Mouse (Mus musculus) erythroid progenitor cell, adult 5-6 weeks (primary cell): ENCODE data around the gene Dcun1d2. TPM values are rescaled to one million over a fixed set of nuclear protein-coding genes. Genes with fewer than 3 reads are reported as not detected.

Experiments
- ATAC-seq: replicated peaks from 2 replicates; pipeline ENCODE4 v1.8.0; 2016; ENCODE audit warnings: moderate number of reproducible peaks, mild to moderate bottlenecking, moderate TSS enrichment, inconsistent platforms; ENCODE audit not compliant: poor library complexity, low FRiP score, severe bottlenecking
- total RNA-seq, 2 experiments: library from RNA; stranded (forward) in 1 of 2; stranded (reverse) in 1 of 2; fragments of 150-400 nt in 1 of 2; fragments of 186-747, 209-891 nt in 1 of 2; gene quantifications; 2 replicates each; pipeline versions ENCODE4 v1.2.3 to v1.2.4; 2015 to 2017; ENCODE audit warnings: low replicate concordance in 2 of 2

Dcun1d2 gene
- total RNA-seq, 2 experiments from 2014 or later = 13.0 to 15.8 TPM

GRCm38 (mm10) chr8:13267566-13267965 is 20.4 kb downstream of the Dcun1d2 start:
- ATAC-seq = no peak

- ATAC-seq = no peak
These were observed 24.6 kb downstream of the Dcun1d2 start for GRCm38 (mm10) chr8:13263376-13263775.

- ATAC-seq = peak; percentile 72
These were observed 33.9 kb downstream of the Dcun1d2 start, which contains the start of gene Adprhl1 for GRCm38 (mm10) chr8:13254019-13254418. Adprhl1 (minus strand) TSS chr8:13254162.

- no peak for ATAC-seq
These were observed 34.5 kb downstream of the Dcun1d2 start for GRCm38 (mm10) chr8:13253413-13253812.

DNA sequence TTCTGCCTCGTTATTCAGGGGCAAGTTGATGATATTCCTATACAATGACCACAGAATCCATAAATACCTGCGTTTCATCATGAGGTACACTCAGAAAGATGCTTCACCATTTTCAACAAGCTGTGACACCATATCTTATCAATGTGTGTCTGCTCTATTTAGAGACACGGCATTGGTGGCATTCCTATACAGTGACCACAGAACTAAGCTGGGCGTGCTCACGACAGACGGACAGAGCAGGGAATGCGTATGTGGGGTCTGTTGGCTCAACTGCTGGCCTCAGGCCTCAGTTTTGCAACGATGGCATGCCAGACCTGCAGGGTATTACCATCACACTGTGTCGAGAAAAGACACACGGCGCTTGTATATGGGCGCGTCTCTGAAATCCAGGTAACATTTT is 35.1 kb downstream of the Dcun1d2 start:
- no peak for ATAC-seq

GRCm38 (mm10) chr8:13244343-13244880 is 43.5 kb downstream of the Dcun1d2 start:
- no peak for ATAC-seq

DNA sequence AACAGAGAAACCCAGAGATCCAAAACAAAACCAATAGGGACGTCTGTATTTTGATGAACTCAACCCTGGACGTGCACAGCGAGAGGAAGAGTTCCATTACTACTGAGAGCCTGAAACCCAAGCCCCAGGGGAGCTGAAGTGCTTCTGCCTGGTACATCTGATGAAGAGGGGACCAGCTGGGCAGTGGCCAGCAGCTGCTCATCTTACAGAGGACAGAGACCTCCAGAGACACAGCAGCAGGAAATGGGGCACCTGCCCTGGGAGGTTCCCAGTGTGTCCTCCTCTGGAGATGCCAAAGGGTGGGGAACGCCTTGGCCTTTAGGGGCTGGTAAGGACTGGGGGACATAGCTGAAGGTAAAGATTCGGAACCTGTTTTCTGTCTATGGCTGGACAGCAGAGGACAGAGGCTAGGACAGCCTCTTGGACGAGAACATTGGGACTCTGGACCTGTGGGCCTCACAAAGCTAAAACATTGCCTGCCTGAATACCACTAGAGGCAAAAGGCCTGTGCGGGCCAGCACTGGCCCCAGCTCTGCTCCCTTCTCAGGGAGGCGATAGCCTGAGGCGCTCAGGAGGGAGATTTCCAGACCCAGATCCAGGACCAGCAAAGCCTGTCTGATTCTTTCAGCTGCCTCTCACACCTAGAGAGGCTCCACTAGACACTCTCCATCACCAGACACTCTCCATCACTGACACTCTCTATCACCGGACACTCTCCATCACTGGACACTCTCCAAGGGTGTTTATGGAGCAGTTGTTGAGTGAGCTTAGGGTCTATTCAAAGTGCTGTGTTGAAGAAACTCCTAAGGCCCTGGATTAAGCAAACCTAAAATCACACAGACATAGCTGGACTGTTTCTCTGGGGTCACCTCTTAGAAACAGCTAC is 44.7 kb downstream of the Dcun1d2 start:
- no peak for ATAC-seq

DNA sequence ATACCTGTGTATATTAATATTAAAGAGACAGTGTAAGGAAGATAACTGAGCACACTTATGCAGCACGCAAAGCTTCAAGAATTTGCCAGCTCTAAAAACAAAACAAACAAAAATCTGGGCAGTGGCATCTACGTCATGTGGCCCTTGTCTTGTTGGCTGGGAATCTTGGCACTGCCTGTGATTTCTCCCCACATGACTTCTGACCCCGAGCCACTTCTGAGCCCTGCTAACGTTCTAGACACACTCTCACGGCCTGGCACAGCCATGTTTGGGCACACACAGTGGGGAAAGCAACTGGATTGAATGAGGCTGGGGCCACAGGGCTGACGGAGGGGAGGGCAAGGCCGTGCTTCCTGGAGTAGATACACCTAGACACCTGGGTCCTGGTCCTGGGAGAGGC is 47.2 kb downstream of the Dcun1d2 start:
- no peak for ATAC-seq

- ATAC-seq = no peak
These were observed 47.9 kb downstream of the Dcun1d2 start for GRCm38 (mm10) chr8:13240055-13240454.

- ATAC-seq = no peak
These were observed 53.1 kb downstream of the Dcun1d2 start for GRCm38 (mm10) chr8:13234803-13235202.

DNA sequence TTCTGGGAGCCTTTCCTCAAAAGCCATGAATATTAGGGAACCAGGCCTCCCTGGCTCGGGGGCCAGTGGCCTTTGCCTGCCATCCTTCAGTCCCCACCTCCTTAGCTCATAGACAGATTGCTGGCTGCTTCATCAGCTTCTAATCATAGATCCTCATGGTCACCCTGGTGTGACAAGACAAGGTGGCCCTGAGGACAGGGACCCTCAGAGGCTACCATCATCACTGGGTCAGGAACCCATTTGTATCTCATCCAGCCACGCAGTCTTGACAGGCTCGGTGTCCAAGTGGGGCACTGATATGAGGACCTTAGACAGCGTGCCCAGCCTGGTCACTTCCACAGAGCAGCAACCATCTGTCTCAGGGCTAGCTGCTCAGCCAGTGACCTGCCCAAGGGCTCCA is 57.5 kb downstream of the Dcun1d2 start:
- no peak for ATAC-seq

GRCm38 (mm10) chr8:13229802-13230201 is 58.1 kb downstream of the Dcun1d2 start:
- ATAC-seq = no peak

DNA sequence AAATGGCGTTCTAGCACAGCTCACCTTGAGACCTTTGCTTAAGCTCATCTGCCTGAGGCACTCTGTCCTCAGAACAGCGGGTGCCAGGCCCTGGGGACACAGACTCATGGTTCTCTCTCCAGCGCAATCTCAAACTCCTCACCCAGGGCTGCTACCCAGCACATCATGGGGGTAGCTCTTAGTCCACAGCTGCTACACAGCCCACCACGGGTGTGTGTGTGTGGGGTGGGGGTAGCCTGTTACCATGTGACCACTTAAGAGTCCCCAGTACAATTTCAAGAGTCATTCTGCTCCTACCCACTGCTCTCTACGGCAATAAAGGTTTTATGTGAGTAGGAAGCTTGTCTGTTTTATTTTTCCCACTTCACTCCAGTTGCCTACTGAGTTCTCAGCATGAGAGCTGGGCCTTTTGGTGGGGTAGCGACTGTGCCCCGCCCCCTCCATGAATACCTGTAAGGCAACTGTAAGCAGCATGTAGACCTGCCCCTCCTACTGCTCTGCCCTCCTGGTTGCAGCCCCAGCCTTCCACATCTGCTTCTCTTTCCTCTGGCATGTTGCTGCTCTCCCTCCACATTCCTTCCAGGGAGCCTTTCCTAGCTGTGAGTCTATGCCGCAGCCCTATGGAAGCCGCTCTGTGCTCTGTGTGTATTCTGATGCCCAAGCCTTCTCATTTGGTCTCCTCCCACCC is 58.9 kb downstream of the Dcun1d2 start:
- no peak for ATAC-seq

DNA sequence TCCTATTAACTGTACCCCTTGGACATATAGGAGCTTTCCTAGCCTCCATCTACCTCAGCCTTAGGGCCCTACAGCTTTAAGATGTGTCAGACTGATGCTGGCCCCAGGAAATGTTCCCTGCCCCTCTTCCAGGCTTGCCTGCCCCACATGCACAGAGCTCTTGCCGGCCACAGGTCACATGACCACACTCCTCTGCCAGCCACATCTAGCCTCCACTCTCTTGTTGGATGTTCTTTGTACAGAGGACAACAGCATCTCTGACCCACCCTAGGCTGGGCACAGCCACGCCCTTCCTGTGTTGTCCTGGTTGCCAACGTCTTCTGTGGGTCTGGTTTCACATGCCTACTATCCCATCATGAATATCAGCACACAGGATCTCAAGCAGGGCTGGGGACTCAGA is 60.7 kb downstream of the Dcun1d2 start:
- no peak for ATAC-seq

GRCm38 (mm10) chr8:13226288-13226687 is 61.6 kb downstream of the Dcun1d2 start:
- ATAC-seq = no peak

GRCm38 (mm10) chr8:13224426-13224825 is 63.5 kb downstream of the Dcun1d2 start:
- no peak for ATAC-seq

DNA sequence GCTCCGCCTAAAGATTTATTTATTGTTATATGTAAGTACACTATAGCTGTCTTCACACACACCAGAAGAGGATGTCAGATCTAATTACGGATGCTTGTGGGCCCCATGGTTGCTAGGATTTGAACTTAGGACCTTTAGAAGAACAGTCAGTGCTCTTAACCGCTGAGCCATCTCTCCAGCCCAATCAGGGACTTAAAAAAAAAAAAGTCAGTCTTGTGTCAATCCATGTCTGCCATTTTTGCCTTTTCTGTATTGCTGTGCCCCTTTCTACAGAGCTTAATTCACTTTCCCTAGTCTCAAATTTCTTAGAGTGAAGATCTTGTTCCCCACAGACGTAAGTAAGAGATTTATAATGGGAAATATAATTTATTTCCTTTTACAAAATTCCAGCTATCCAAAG is 69.5 kb downstream of the Dcun1d2 start:
- no peak for ATAC-seq

- no peak for ATAC-seq
These were observed 69.9 kb downstream of the Dcun1d2 start for GRCm38 (mm10) chr8:13217986-13218385.

- ATAC-seq = no peak
These were observed 70.8 kb downstream of the Dcun1d2 start for GRCm38 (mm10) chr8:13217093-13217492.

DNA sequence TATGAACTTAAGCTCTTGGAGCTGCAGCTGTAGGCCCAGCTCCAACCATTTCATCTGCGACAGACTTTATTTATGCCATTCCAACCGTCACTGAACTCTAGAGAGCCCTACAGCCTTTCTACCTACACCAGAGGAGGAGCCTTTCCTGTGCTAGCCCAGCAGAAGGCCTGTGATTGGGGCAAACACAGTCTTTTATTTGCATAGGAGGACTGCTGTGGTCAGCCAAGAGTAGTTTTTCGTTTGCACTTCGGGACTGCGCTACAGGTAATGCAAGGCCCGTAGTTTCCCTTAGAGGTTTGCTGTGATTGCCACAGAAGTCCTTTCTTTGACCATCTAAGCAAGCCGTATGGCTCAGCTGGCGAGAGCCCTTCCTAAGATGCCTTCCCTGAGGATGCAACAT is 71.5 kb downstream of the Dcun1d2 start:
- no peak for ATAC-seq
